Mouse (Mus musculus) CH12.LX (cell line): ENCODE measurements around the gene Stambpl1. TPM values are rescaled to one million over a fixed set of nuclear protein-coding genes. Genes with fewer than 3 reads are reported as not detected.

Source experiments
- DNase-seq: peaks from one replicate; pipeline ENCODE4 v3.0.0-alpha.2; 2013; ENCODE audit errors: extremely low read depth
- H3K27ac ChIP-seq: 2 replicates; pipeline ENCODE4 v1.5.1; 2012; ENCODE audit warnings: low read depth, mild to moderate bottlenecking, control low read depth, moderate library complexity; ENCODE audit not compliant: insufficient read depth
- H3K27me3 ChIP-seq: replicated peaks from 2 replicates; pipeline ENCODE3; 2012; ENCODE audit warnings: inconsistent platforms
- H3K36me3 ChIP-seq, 2 experiments: replicated peaks in 1 of 2; 2 replicates each; pipeline versions ENCODE3 to v1.6.1; 2012; ENCODE audit warnings: inconsistent platforms in 1 of 2, low read length in 1 of 2, mild to moderate bottlenecking in 1 of 2, mixed read lengths in 1 of 2, moderate library complexity in 1 of 2; ENCODE audit not compliant: control insufficient read depth in 1 of 2, insufficient read depth in 1 of 2
- H3K4me1 ChIP-seq, 2 experiments: 2 replicates each; pipeline ENCODE4 v1.6.1; 2012; ENCODE audit warnings: inconsistent platforms in 1 of 2, moderate library complexity in 1 of 2; ENCODE audit not compliant: insufficient read depth in 2 of 2, control insufficient read depth in 1 of 2
- H3K4me2 ChIP-seq: 2 replicates; pipeline ENCODE4 v1.6.1; 2012; ENCODE audit warnings: low read depth, mild to moderate bottlenecking, control low read depth; ENCODE audit not compliant: poor library complexity, insufficient read depth, severe bottlenecking
- H3K4me3 ChIP-seq, 3 experiments: fragments of 150-350 bp in 1 of 3; sonication (generic) in 1 of 3; replicated peaks in 1 of 3; 2 replicates each; pipeline versions ENCODE3 to v1.5.1; 2011 to 2012; ENCODE audit warnings: low read depth in 2 of 3, low read length in 2 of 3, mild to moderate bottlenecking in 2 of 3, moderate library complexity in 2 of 3, control low read depth in 1 of 3, improper control_type of control experiment in 1 of 3, inconsistent platforms in 1 of 3, mixed read lengths in 1 of 3; ENCODE audit not compliant: poor library complexity in 1 of 3
- H3K79me2 ChIP-seq: replicated peaks from 2 replicates; pipeline ENCODE4 v1.6.1; 2012; ENCODE audit warnings: mild to moderate bottlenecking, moderate library complexity; ENCODE audit not compliant: control insufficient read depth, poor library complexity, insufficient read depth, severe bottlenecking; ENCODE audit errors: extremely low read depth
- H3K9ac ChIP-seq: 2 replicates; pipeline ENCODE4 v1.6.1; 2012; ENCODE audit warnings: low read depth, mild to moderate bottlenecking, control low read depth, moderate library complexity; ENCODE audit not compliant: insufficient read depth
- H3K9me3 ChIP-seq: replicated peaks from 2 replicates; pipeline ENCODE3; 2012; ENCODE audit warnings: low read length, inconsistent platforms, mixed read lengths
- BHLHE40 ChIP-seq: IDR thresholded peaks from 2 replicates; pipeline ENCODE4 v1.6.1; 2011; ENCODE audit warnings: mild to moderate bottlenecking, low read depth, low read length, improper control_type of control experiment
- CHD1 ChIP-seq: IDR thresholded peaks from 2 replicates; pipeline ENCODE4 v1.6.1; 2012; ENCODE audit warnings: low read depth, low read length, improper control_type of control experiment, inconsistent platforms
- CHD2 ChIP-seq: IDR thresholded peaks from 2 replicates; pipeline ENCODE4 v1.6.1; 2011; ENCODE audit warnings: low read length, improper control_type of control experiment
- CTCF ChIP-seq, 2 experiments: IDR thresholded peaks in 1 of 2; conservative IDR thresholded peaks in 1 of 2; 2 replicates each; pipeline ENCODE4 v1.5.1; 2011 to 2012; ENCODE audit warnings: low read depth in 2 of 2, low read length in 2 of 2, improper control_type of control experiment in 1 of 2, inconsistent platforms in 1 of 2, mild to moderate bottlenecking in 1 of 2, moderate library complexity in 1 of 2
- E2F4 ChIP-seq: IDR thresholded peaks from 2 replicates; pipeline ENCODE4 v1.6.1; 2011; ENCODE audit warnings: low read depth, low read length, improper control_type of control experiment; ENCODE audit not compliant: insufficient replicate concordance
- ELF1 ChIP-seq: IDR thresholded peaks from 2 replicates; pipeline ENCODE4 v1.6.1; 2014; ENCODE audit warnings: low read depth, mild to moderate bottlenecking, inconsistent platforms, low read length, improper control_type of control experiment
- EP300 ChIP-seq: IDR thresholded peaks from 2 replicates; pipeline ENCODE4 v1.6.1; 2011; ENCODE audit warnings: low read length, improper control_type of control experiment
- ETS1 ChIP-seq: conservative IDR thresholded peaks from 2 replicates; pipeline ENCODE4 v1.6.1; 2012; ENCODE audit warnings: low read depth, mild to moderate bottlenecking, inconsistent platforms, low read length, improper control_type of control experiment, moderate library complexity
- GABPA ChIP-seq: IDR thresholded peaks from 2 replicates; pipeline ENCODE4 v1.6.1; 2012; ENCODE audit warnings: low read depth, low read length, improper control_type of control experiment, inconsistent platforms; ENCODE audit not compliant: insufficient replicate concordance
- HCFC1 ChIP-seq: IDR thresholded peaks from 2 replicates; pipeline ENCODE4 v1.6.1; 2012; ENCODE audit warnings: low read depth, mild to moderate bottlenecking, inconsistent platforms, low read length, improper control_type of control experiment
- IRF4 ChIP-seq: IDR thresholded peaks from 2 replicates; pipeline ENCODE4 v1.6.1; 2014; ENCODE audit warnings: low read depth, mild to moderate bottlenecking, inconsistent platforms, low read length, improper control_type of control experiment
- JUND ChIP-seq: conservative IDR thresholded peaks from 2 replicates; pipeline ENCODE4 v1.6.1; 2011; ENCODE audit warnings: low read depth, low read length, improper control_type of control experiment
- KAT2A ChIP-seq: IDR thresholded peaks from 2 replicates; pipeline ENCODE4 v1.6.1; 2012; ENCODE audit warnings: low read length, improper control_type of control experiment, inconsistent platforms; ENCODE audit not compliant: insufficient replicate concordance
- MAFK ChIP-seq: IDR thresholded peaks from 2 replicates; pipeline ENCODE4 v1.6.1; 2011; ENCODE audit warnings: low read length, improper control_type of control experiment; ENCODE audit not compliant: insufficient replicate concordance
- MAX ChIP-seq: IDR thresholded peaks from 2 replicates; pipeline ENCODE4 v1.6.1; 2011; ENCODE audit warnings: low read length, improper control_type of control experiment
- MAZ ChIP-seq: IDR thresholded peaks from 2 replicates; pipeline ENCODE4 v1.6.1; 2012; ENCODE audit warnings: low read depth, mild to moderate bottlenecking, inconsistent platforms, low read length, improper control_type of control experiment, moderate library complexity
- MEF2A ChIP-seq: IDR thresholded peaks from 2 replicates; pipeline ENCODE4 v1.6.1; 2014; ENCODE audit warnings: low read depth, mild to moderate bottlenecking, inconsistent platforms, low read length, improper control_type of control experiment, borderline replicate concordance
- MYC ChIP-seq: IDR thresholded peaks from 2 replicates; pipeline ENCODE4 v1.6.1; 2011; ENCODE audit warnings: low read depth, mild to moderate bottlenecking, improper control_type of control experiment, low read length
- NELFE ChIP-seq: IDR thresholded peaks from 2 replicates; pipeline ENCODE4 v1.6.1; 2011; ENCODE audit warnings: low read depth, low read length, improper control_type of control experiment
- NRF1 ChIP-seq: IDR thresholded peaks from 2 replicates; pipeline ENCODE4 v1.6.1; 2014; ENCODE audit warnings: low read depth, mild to moderate bottlenecking, inconsistent platforms, low read length, improper control_type of control experiment, moderate library complexity
- POLR2A ChIP-seq: IDR thresholded peaks from 2 replicates; pipeline ENCODE4 v1.6.1; 2011; ENCODE audit warnings: low read depth, mild to moderate bottlenecking, improper control_type of control experiment, low read length
- POLR2AphosphoS2 ChIP-seq: IDR thresholded peaks from 2 replicates; pipeline ENCODE4 v1.6.1; 2011; ENCODE audit warnings: low read depth, low read length, improper control_type of control experiment
- RCOR1 ChIP-seq: conservative IDR thresholded peaks from 2 replicates; pipeline ENCODE4 v1.6.1; 2012; ENCODE audit warnings: low read depth, mild to moderate bottlenecking, inconsistent platforms, low read length, improper control_type of control experiment
- SIN3A ChIP-seq: IDR thresholded peaks from 2 replicates; pipeline ENCODE4 v1.6.1; 2012; ENCODE audit warnings: low read length, improper control_type of control experiment, inconsistent platforms
- TBP ChIP-seq: conservative IDR thresholded peaks from 2 replicates; pipeline ENCODE4 v1.6.1; 2011; ENCODE audit warnings: low read depth, low read length, improper control_type of control experiment
- TCF12 ChIP-seq: IDR thresholded peaks from 2 replicates; pipeline ENCODE4 v1.6.1; 2014; ENCODE audit warnings: low read depth, mild to moderate bottlenecking, inconsistent platforms, low read length, improper control_type of control experiment
- USF1 ChIP-seq: IDR thresholded peaks from 2 replicates; pipeline ENCODE4 v1.6.1; 2014; ENCODE audit warnings: low read depth, mild to moderate bottlenecking, inconsistent platforms, low read length, improper control_type of control experiment
- USF2 ChIP-seq: conservative IDR thresholded peaks from 2 replicates; pipeline ENCODE4 v1.6.1; 2011; ENCODE audit warnings: low read depth, low read length, improper control_type of control experiment
- ZC3H11A ChIP-seq: IDR thresholded peaks from 2 replicates; pipeline ENCODE4 v1.6.1; 2012; ENCODE audit warnings: low read depth, mild to moderate bottlenecking, inconsistent platforms, low read length, improper control_type of control experiment
- ZMIZ1 ChIP-seq: IDR thresholded peaks from 2 replicates; pipeline ENCODE4 v1.6.1; 2012; ENCODE audit warnings: low read depth, mild to moderate bottlenecking, inconsistent platforms, low read length, improper control_type of control experiment
- ZNF384 ChIP-seq: IDR thresholded peaks from 2 replicates; pipeline ENCODE4 v1.6.1; 2012; ENCODE audit warnings: low read depth, low read length, improper control_type of control experiment, inconsistent platforms
- dilution Hi-C: fragments of 300-500 bp; cut with MboI; formaldehyde crosslinking; loops from 2 replicates; pipeline ENCODE4 v1.14.3; 2020; ENCODE audit warnings: low sequenced_read_pairs; ENCODE audit not compliant: extremely low pct_unique_long_range_greater_than_20kb, extremely low pct_ligation_motif_present
- in situ Hi-C: fragments of 300-500 bp; cut with MboI; formaldehyde crosslinking; loops from 3 replicates; pipeline ENCODE4 v1.14.3; 2019; ENCODE audit warnings: low sequenced_read_pairs, low pct_ligation_motif_present, low pct_unique_long_range_greater_than_20kb, mixed read lengths
- polyA plus RNA-seq: library from polyadenylated mRNA; unstranded; fragments of >175 nt; gene quantifications from 2 replicates; pipeline ENCODE4 v1.2.1, GENCODE M21; 2012; ENCODE audit warnings: low read depth; ENCODE audit not compliant: insufficient read length
- total RNA-seq, 2 experiments: library from RNA; depleted of rRNA; stranded (reverse); fragments of 300-350 nt in 1 of 2; fragments of >200 nt in 1 of 2; gene quantifications; 2 replicates each; pipeline ENCODE4 v1.2.3; 2012 to 2014

Gene Stambpl1
- total and polyA plus RNA-seq, 3 experiments, result 29.7 to 48.2 (median 40.6) TPM

DNA sequence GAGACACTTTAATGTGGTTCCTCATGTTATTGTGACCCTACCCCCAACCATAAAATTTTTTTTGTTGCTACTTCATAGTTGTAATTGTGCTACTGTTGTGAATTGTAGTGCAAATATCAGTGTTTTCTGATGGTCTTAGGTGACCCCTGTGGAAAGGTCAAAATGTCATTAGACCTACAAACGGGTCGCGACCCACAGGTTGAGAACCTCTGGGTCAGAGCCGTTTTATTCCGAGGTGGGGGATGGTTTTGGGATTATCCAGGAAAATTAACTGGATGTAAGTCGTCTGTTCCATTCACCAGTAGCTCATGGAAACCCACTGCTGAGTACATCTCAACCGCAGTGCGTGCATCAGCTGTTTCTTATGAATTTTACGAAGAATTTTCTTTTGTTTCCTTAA lies 1.7 kb downstream of the Stambpl1 start:
- no peaks in the 10 kb centered on the region for H3K9me3 ChIP-seq
- H3K4me1 ChIP-seq, result peaks cover 13 to 52% of the 10 kb centered on the region in 2 experiments
- in situ Hi-C loops (no loop called here), dilution Hi-C loops (no loop called here)
- H3K9ac ChIP-seq, result peak overlapping the region; percentile 78
- peaks cover 59% of the 10 kb centered on the region for H3K79me2 ChIP-seq
- no peak for TF ChIP-seq USF1
- no peak for TF ChIP-seq MAFK
- TF ChIP-seq BHLHE40, result 0 out of 2 replicates have a peak, but pooled peaks have one; percentile 6
- no peak for TF ChIP-seq ETS1
- TF ChIP-seq SIN3A, result peak; percentile 15; the same call in 1 of the 2 replicates
- TF ChIP-seq MEF2A, result no peak
- TF ChIP-seq USF2, result no peak
- no peak for TF ChIP-seq JUND
- peak; percentile 96 for TF ChIP-seq CHD2
- no peak for TF ChIP-seq RCOR1
- no peak for TF ChIP-seq MYC
- no peak for TF ChIP-seq HCFC1
- TF ChIP-seq ZC3H11A, result no peak
- no peak for TF ChIP-seq MAX
- no peak for TF ChIP-seq E2F4
- TF ChIP-seq GABPA, result no peak
- TF ChIP-seq CTCF (conservative IDR thresholded peaks at IDR 0.05 in 1 of 2, IDR thresholded peaks at IDR 0.05 in 1 of 2; ENCODE audit: low read depth in 2 of 2, low read length in 2 of 2), result peak in 1 of 2 experiments; percentile 3; a peak in 1 of 4 replicates
- TF ChIP-seq TBP, result no peak
- H3K4me2 ChIP-seq, result peak overlapping the region; percentile 41
- H3K4me3 ChIP-seq, result peak overlapping the region; percentile 89 to 99 (median 97)
- peaks cover 0 to 7% of the 10 kb centered on the region in 2 experiments for H3K36me3 ChIP-seq
- DNase-seq, result peak; percentile 27
- H3K27ac ChIP-seq, result peak overlapping the region; percentile 73
- H3K27me3 ChIP-seq, result no peaks in the 10 kb centered on the region

DNA sequence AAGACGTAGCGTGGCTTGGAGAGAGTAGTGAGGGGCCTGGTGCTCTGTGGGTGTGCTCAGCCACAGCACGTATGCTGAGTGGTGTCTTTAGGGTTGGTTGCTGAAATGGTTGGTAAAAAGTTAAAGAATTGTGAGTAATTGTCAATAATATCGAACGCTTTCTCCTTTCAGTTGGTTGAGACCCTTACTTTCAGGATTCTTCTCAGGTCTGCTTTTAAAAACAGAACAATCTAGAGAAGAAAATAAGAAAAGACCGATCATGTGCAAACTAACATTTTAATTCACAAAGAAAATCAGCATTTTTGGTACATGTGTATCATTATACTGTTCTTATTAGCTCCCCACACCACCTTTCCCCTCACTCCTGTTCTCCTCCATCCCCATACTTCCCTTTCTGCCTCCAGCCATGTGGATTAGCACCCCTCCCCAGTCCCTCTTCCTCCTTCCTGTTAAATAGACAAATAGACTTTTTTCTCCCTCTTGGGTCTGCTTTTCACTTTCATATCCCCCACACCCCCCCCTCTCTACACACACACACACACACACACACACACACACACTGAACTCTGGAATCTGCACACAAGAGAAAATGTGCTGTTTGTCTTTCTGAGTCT lies 2.2 kb downstream of the Stambpl1 start:
- H3K27me3 ChIP-seq, result no peaks in the 10 kb centered on the region
- in situ Hi-C loops (no loop called here), dilution Hi-C loops (no loop called here)
- peak overlapping the region; percentile 89 to 99 (median 97) for H3K4me3 ChIP-seq
- peak; percentile 67 for DNase-seq
- peaks cover 60% of the 10 kb centered on the region for H3K79me2 ChIP-seq
- peaks cover 13 to 57% of the 10 kb centered on the region in 2 experiments for H3K4me1 ChIP-seq
- peak overlapping the region; percentile 73 for H3K27ac ChIP-seq
- H3K9me3 ChIP-seq, result no peaks in the 10 kb centered on the region
- H3K4me2 ChIP-seq, result peak overlapping the region; percentile 79
- H3K9ac ChIP-seq, result peak overlapping the region; percentile 78
- peaks cover 0 to 7% of the 10 kb centered on the region in 2 experiments for H3K36me3 ChIP-seq
- TF ChIP-seq HCFC1 (peak; percentile 30; the same call in 1 of the 2 replicates), USF2 (no peak), ZNF384 (peak; percentile 88), JUND (no peak; the same call in 1 of the 2 replicates), MAX (peak; percentile 50), TCF12 (peak; percentile 43; the same call in 1 of the 2 replicates), MAZ (peak; percentile 32; the same call in 1 of the 2 replicates), NELFE (no peak), ETS1 (peak; percentile 73), IRF4 (peak; percentile 98), TBP (peak; percentile 54; the same call in 1 of the 2 replicates), ZMIZ1 (no peak), CHD1 (peak; percentile 63), EP300 (peak; percentile 43), KAT2A (no peak), MAFK (peak; percentile 9; the same call in 1 of the 2 replicates), POLR2A (0 out of 2 replicates have a peak, but pooled peaks have one; percentile 22), GABPA (no peak), POLR2AphosphoS2 (no peak), MYC (peak; percentile 88), ELF1 (peak; percentile 72), NRF1 (no peak)
